Mouse (Mus musculus) lung, adult 2 months (tissue): ENCODE results near the gene Sppl3. TPM values are rescaled to one million over a fixed set of nuclear protein-coding genes. Genes with fewer than 3 reads are reported as not detected.
"Not testable (repeated sequence)": the region's sequence is repeated elsewhere in the genome, so short reads cannot be mapped to it uniquely, and the experiment has no call there.

Experiments
- DNase-seq: peaks from one replicate; pipeline ENCODE4 v3.0.0; 2022
- H3K4me1 ChIP-seq: fragments of 200-500 bp; 2 replicates; pipeline ENCODE4 v1.6.1; 2011; ENCODE audit warnings: low read length; ENCODE audit not compliant: control insufficient read depth, insufficient read depth
- H3K4me3 ChIP-seq: fragments of 200-500 bp; replicated peaks from 2 replicates; pipeline ENCODE3; 2011; ENCODE audit warnings: low read depth, mild to moderate bottlenecking, control low read depth, low read length; ENCODE audit errors: extremely low read depth
- CTCF ChIP-seq: fragments of 200-500 bp; IDR thresholded peaks from 2 replicates; pipeline ENCODE4 v1.5.1; 2011; ENCODE audit warnings: mild to moderate bottlenecking, low read length, control low read depth; ENCODE audit not compliant: insufficient read depth
- POLR2A ChIP-seq: fragments of 200-500 bp; IDR thresholded peaks from 2 replicates; pipeline ENCODE4 v1.6.1; 2011; ENCODE audit warnings: low read depth, mild to moderate bottlenecking, control low read depth, low read length, borderline replicate concordance; ENCODE audit errors: extremely low read depth
- WGBS: fragments of 180-500 bp; shearing (Covaris S2); methylation state at CpG from one replicate; pipeline ENCODE4 v1.1.7; 2018; 5-methylcytosine and 5-hydroxymethylcytosine counted together
- polyA plus RNA-seq: library from polyadenylated mRNA; depleted of rRNA; stranded (reverse); fragments of >200 nt; gene quantifications from 2 replicates; pipeline ENCODE4 v1.2.3, GENCODE M21; 2012

Sppl3 gene
- polyA plus RNA-seq, 1 experiment: 107 TPM

DNA sequence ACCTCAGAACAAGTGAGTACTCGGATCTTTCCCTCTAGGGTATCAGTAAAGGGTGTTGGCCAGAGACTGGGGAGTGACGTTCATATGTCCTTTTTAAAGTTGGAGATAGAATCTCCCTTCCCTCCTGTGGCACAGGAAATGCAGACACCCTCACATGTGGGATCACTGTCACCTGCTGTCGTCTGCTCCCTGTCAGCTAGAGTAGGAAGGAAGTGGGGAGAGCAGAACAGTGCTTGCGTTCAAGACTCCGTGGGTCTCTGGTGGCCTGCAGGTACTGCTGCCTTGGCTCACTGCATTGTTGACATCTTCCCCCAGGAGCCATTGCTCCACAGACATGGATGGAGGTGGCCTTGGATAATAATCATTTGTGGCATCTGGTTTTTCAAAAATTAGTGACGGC lies 72.6 kb downstream of the Sppl3 start:
- no peak for DNase-seq
- WGBS: 74% methylated on average over 6 of the region's 6 CpGs
- TF ChIP-seq POLR2A (no peak), CTCF (no peak)

DNA sequence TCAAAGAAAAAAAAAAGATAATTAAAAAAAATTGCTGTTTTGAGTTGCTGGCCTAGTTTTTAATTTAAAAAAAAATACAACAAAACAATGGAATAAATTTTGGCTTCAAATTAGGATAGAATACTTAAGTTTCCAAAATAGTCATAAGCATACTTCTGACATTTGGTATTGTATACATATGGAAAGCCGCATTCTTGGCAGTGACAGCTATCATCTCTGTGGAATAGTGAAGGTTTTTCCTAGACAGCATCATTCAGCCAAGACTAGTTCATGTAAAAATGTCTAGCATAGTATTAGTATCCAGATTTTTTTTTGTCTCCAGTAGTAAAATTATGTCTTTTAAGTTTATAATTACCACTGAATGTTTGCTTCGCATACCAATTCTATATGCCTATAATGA lies 74.7 kb downstream of the Sppl3 start:
- TF ChIP-seq CTCF (no peak), POLR2A (no peak)
- Histone ChIP-seq H3K4me3 (no peak overlapping the region), H3K4me1 (no peaks in the 10 kb centered on the region)
- 96% methylated on average over 2 of the region's 2 CpGs for WGBS
- no peak for DNase-seq

More for the DNA sequence above, 72.6 kb downstream of the Sppl3 start:
- Histone ChIP-seq H3K4me1 (no peaks in the 10 kb centered on the region), H3K4me3 (no peak overlapping the region)

DNA sequence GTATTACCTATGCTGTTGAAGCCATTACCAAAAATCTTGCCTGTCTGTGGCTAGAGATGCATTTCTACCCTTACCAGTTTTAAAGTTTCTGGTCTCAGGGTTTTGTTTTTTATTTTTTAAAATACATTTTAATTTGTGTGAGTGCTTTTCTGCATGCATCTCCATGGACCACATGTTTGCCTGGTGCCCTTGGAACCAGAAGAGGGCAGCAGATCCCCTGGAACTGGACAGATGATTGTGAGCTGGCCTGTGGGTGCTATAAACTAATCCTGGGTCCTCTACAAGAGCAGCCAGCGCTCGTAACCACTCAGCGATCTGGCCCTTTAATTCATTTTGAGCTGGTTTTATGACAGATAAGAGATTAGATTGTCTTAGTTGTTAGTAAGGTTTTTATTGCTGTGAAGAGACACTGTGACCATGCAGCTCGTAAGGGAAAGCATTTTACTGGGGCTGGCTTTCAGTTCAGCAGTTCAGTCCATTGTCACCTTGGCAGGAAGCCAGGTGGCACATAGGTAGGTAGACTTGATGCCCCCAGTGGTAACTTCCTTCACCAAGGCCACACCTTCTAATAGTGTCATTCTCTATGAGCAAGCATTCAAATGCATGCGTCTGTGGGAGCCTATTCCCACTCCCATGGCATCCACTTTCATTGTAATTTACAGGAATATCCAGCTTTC lies 78.8 kb downstream of the Sppl3 start:
- Histone ChIP-seq H3K4me1 (no peaks in the 10 kb centered on the region), H3K4me3 (no peak overlapping the region)
- no peak for DNase-seq
- no peak for TF ChIP-seq CTCF
- no peak for TF ChIP-seq POLR2A
- WGBS: 93% methylated on average over 5 of the region's 5 CpGs

DNA sequence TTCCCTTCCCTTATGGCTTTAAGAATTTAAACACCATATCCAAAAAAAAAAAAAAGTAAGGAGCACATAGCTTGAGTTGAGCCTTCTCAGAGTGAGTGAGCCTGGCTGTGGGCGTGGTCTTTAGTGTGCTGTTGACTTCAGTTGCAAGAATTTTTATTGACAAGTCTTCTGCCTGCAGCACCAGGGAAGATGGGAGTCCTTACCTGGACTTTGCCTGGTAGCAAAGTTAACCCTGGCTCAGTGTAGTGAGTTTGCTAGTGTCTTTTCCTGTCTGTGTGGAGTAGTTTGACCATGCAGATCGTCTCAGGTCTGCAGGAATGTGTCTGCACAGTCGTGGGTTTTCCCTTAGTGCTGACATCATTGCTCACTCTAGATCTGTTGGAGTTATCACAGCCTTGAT lies 80.1 kb downstream of the Sppl3 start:
- Histone ChIP-seq H3K4me3 (no peak overlapping the region), H3K4me1 (no peaks in the 10 kb centered on the region)
- no peak for DNase-seq
- WGBS: 60% methylated on average over 3 of the region's 3 CpGs
- TF ChIP-seq CTCF: no peak
- TF ChIP-seq POLR2A: no peak

DNA sequence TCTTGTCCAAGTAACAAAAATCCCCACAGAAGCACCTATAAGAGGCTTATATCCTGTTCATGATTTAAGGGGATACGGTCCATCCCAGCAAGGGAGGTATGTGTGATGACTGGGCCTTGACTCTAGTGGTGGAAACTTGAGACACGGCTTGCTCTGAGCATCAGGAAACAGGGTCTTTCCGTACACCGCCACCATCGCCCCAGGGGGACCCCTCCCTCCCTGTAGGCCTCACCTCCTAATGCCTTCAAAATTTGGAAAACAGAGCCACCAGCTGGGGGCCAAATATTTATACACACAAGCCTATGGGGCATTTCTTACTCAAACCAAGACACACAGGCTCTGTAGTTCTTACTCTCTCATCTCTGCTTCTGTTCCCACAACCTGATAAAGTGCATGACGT lies 80.8 kb downstream of the Sppl3 start:
- Histone ChIP-seq H3K4me3 (no peak overlapping the region), H3K4me1 (no peaks in the 10 kb centered on the region)
- no peak for TF ChIP-seq CTCF
- TF ChIP-seq POLR2A: no peak
- WGBS: 86% methylated on average over 6 of the region's 6 CpGs
- no peak for DNase-seq

DNA sequence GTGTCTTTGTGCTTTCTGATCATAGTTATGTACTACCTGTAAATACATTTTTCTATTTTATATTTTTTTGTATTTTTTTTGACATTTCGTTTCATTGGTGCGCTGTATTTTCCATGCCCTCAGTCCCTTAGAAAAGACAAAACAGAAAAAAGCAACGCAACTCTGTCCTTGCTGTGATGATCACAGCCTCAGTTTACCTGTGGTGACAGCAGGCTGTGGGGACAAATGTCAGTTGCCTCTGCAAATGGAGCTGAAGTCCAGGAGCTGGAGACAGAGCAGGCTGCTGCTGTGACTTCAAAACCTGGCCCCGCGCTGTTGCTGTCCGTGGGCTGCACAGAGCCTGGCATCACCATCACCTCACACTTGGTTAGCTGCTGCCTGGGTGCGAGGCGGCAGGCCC lies 87.3 kb downstream of the Sppl3 start, which contains the start of gene Gm10401:
Gene Gm10401, minus strand, starts transcription at position 101 of the 400 bp plus-strand sequence.
- H3K4me1 ChIP-seq: 0 out of 2 replicates have a peak, but pooled peaks cover 4% of the 10 kb centered on the region
- H3K4me3 ChIP-seq: no peak within 1 kb of the TSS
- no peak for DNase-seq
- 93% methylated on average over 8 of the region's 8 CpGs for WGBS
- TF ChIP-seq POLR2A (no peak), CTCF (no peak)

DNA sequence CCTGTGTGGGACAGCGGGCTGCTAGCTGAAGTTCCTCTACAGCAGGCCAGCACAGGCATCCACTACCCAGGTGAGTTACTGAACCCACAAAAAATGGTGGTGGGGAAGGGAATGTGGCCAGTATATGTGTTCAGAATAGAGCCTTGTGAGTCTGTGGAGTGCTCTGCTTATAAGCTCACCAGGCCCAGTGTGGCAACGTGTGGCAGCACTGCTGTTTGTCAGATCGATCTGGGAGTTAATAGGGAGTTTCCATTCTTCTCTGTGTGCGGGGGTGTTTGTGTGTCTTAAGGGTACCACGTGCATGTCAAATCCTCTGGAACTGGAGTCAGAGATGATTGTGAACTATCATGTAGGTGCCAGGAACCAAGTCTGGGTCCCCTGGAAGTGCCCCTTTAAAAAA lies 88.6 kb downstream of the Sppl3 start:
- WGBS: 70% methylated on average over 5 of the region's 5 CpGs
- Histone ChIP-seq H3K4me1 (0 out of 2 replicates have a peak, but pooled peaks cover 4% of the 10 kb centered on the region), H3K4me3 (no peak overlapping the region)
- DNase-seq: no peak
- TF ChIP-seq CTCF (no peak), POLR2A (no peak)

DNA sequence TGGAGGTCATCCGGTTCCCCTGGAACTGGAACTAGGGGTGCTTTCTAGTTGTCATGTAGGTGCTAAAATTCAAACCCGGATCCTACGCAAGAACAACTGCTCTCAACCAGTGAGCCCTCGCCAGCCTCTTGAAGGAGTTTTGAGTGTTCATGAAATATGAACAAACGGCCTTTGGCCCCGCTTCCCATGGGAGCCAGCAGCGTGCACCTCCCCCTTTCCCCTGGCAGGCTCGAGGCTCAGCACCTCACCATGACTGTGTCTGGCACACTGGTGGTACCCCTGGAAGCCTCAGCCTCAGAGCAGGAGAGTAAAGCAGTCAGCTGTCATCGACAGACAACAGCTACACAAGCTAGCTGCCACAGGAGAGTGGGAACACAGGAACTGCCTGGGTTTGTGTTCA lies 89.1 kb downstream of the Sppl3 start:
- TF ChIP-seq CTCF: no peak
- no peak for TF ChIP-seq POLR2A
- H3K4me1 ChIP-seq: 0 out of 2 replicates have a peak, but pooled peaks cover 4% of the 10 kb centered on the region
- no peak overlapping the region for H3K4me3 ChIP-seq
- WGBS: 52% methylated on average over 9 of the region's 9 CpGs
- DNase-seq: no peak

DNA sequence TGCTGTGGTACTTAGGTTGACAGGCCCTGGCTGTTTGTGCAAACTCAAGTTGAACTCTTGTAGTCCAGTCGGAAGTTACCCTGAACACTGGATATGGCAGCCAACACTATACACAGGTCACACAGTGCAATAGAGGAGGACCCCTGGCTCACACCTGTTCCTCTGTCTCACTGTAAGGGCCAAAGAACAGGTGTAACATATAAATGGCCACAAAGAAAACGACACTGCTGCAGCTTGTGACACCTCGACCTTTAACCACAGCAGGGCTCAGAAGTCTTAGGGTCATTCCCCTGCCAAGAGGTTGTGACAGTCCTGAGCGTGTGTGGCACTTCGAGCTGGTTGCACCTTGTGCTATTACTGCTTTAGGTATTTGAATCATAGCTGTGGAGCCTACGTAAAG lies 89.5 kb downstream of the Sppl3 start:
- H3K4me3 ChIP-seq: no peak overlapping the region
- TF ChIP-seq CTCF (no peak), POLR2A (no peak)
- whole genome bisulfite sequencing: 72% methylated on average over 6 of the region's 6 CpGs
- DNase-seq: no peak
- 0 out of 2 replicates have a peak, but pooled peaks cover 4% of the 10 kb centered on the region for H3K4me1 ChIP-seq

DNA sequence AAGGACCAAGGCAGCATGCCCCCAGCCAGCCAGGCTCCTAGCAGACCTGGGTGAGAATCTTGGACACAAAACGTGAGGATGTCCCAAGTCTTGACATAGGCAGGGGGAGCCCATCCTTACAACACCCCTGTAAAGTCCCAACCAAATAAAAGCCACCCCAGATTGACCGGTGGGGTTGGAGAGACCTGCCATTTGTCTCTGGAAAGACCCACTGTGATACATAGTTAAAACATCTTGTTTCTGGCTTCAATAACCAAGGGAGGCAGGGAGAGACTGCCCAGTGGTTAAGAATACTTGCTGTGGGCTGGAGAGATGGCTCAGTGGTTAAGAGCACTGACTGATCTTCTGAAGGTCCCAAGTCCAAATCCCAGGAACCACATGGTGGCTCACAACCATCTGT lies 91.3 kb downstream of the Sppl3 start:
- WGBS: 91% methylated on average over 2 of the region's 2 CpGs
- TF ChIP-seq POLR2A (no peak), CTCF (no peak)
- DNase-seq: no peak
- no peak overlapping the region for H3K4me3 ChIP-seq
- H3K4me1 ChIP-seq: 0 out of 2 replicates have a peak, but pooled peaks cover 4% of the 10 kb centered on the region

DNA sequence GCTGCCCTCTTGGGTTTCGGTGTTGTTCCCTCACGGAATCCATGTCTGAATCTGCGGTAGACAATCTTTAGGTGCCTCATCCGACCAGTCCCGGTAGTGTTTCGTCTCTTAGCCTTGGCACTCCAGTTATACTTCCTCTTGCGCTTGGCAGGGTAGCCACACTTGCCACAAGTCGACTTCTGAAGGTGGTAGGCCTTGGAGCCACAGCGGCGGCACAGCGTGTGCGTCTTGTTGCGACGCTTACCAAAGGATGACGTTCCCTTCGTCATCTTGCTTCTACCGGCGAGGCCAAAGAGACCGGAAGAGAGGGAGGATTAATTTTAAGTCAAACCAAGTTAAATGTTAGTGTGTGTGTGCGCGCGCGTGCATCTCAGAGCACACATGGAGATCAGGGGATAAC lies 92.3 kb downstream of the Sppl3 start:
- H3K4me3 ChIP-seq, H3K4me1 ChIP-seq, DNase-seq: not testable (repeated sequence)
- 96% methylated on average over 23 of the region's 23 CpGs for WGBS
